Mouse (Mus musculus): ENCODE measurements around the gene Fyco1.

DNA sequence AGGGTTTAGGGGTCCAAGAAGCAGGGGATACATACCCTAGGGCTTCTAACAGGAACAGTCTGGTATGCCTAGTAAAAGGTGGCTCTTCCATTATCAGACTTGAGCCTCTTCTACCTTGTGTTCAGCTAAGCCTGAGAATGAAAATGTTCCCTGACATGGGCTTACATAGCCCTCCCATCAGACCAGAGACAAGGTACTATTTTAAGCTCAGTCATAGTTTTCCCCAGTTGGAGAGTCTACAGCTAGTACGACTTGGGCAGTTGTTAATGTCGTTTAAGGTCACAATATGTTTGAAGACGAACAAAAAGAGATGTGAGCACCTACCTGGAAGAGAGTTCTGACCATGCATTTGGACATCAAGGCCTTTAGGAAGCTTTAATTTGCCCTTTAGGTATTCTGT is 7.2 kb downstream of the Fyco1 start:
- TF ChIP-seq POLR2A (IDR thresholded peaks at IDR 0.05; ENCODE audit: insufficient read length, low read depth) (no peak), MAX (IDR thresholded peaks at IDR 0.05; ENCODE audit: low read depth) (no peak), POLR2AphosphoS2 (IDR thresholded peaks at IDR 0.05; ENCODE audit: insufficient read length, low read depth) (no peak), E2F4 (IDR thresholded peaks at IDR 0.05; ENCODE audit: insufficient read depth) (no peak), USF1 (IDR thresholded peaks at IDR 0.05; ENCODE audit: low read depth) (no peak), MYOG (IDR thresholded peaks at IDR 0.05; ENCODE audit: control insufficient read depth in 1 of 3, insufficient read depth in 1 of 3, insufficient read length in 2 of 3, low read depth in 2 of 3) (no peak)
